Mouse (Mus musculus): ENCODE measurements around the gene Map1lc3b. TPM values are rescaled to one million over a fixed set of nuclear protein-coding genes. Genes with fewer than 3 reads are reported as not detected.
A peak's percentile ranks its signal among the peaks of the same experiment; 100 is the strongest.

Map1lc3b gene
- polyA plus RNA-seq, 1 experiment from 2014 or later: 251 TPM

- no peak overlapping the region for H3K9ac ChIP-seq (ENCODE audit: low read length)
- H3K36me3 ChIP-seq (ENCODE audit: control insufficient read depth, insufficient read depth): peaks cover 50% of the 10 kb centered on the region
Measured at GRCm38 (mm10) chr8:121598190-121598589, 8.0 kb downstream of the Map1lc3b start.

GRCm38 (mm10) chr8:121598892-121599291 lies 8.7 kb downstream of the Map1lc3b start:
- no peak overlapping the region for H3K4me2 ChIP-seq (ENCODE audit: low read depth, low read length)
- no peak overlapping the region for H3K27ac ChIP-seq (ENCODE audit: low read length)
- no peaks in the 10 kb centered on the region for H3K9me3 ChIP-seq (replicated peaks; ENCODE audit: control insufficient read depth, low read length)
- no peak overlapping the region for H3K4me3 ChIP-seq (ENCODE audit: low read length)
- WGBS: 22% methylated on average over 7 of the region's 7 CpGs
- H3K27me3 ChIP-seq (ENCODE audit: control insufficient read depth, insufficient read depth, low read length): no peaks in the 10 kb centered on the region
- H3K4me1 ChIP-seq (ENCODE audit: control insufficient read depth, insufficient read depth, low read length): no peaks in the 10 kb centered on the region
- H3K36me3 ChIP-seq (ENCODE audit: control insufficient read depth, insufficient read depth): peaks cover 49% of the 10 kb centered on the region
- no peak overlapping the region for H3K9ac ChIP-seq (ENCODE audit: low read length)
- ATAC-seq (replicated peaks; ENCODE audit: extremely low read depth, insufficient read depth, low FRiP score): peak; percentile 79

More at GRCm38 (mm10) chr8:121598190-121598589, 8.0 kb downstream of the Map1lc3b start:
- Histone ChIP-seq H3K4me3 (ENCODE audit: low read length) (no peak overlapping the region), H3K4me2 (ENCODE audit: low read depth, low read length) (no peak overlapping the region), H3K9me3 (replicated peaks; ENCODE audit: control insufficient read depth, low read length) (no peaks in the 10 kb centered on the region), H3K4me1 (ENCODE audit: control insufficient read depth, insufficient read depth, low read length) (no peaks in the 10 kb centered on the region), H3K27me3 (ENCODE audit: control insufficient read depth, insufficient read depth, low read length) (no peaks in the 10 kb centered on the region), H3K27ac (ENCODE audit: low read length) (no peak overlapping the region)
- 89% methylated on average over 7 of the region's 7 CpGs for WGBS
- ATAC-seq (replicated peaks; ENCODE audit: extremely low read depth, insufficient read depth, low FRiP score): no peak

- Histone ChIP-seq H3K36me3 (ENCODE audit: control insufficient read depth, insufficient read depth) (peaks cover 53% of the 10 kb centered on the region), H3K27ac (ENCODE audit: low read length) (no peak overlapping the region), H3K4me2 (ENCODE audit: low read depth, low read length) (no peak overlapping the region), H3K27me3 (ENCODE audit: control insufficient read depth, insufficient read depth, low read length) (no peaks in the 10 kb centered on the region), H3K4me1 (ENCODE audit: control insufficient read depth, insufficient read depth, low read length) (no peaks in the 10 kb centered on the region), H3K9ac (ENCODE audit: low read length) (no peak overlapping the region), H3K4me3 (ENCODE audit: low read length) (no peak overlapping the region), H3K9me3 (replicated peaks; ENCODE audit: control insufficient read depth, low read length) (no peaks in the 10 kb centered on the region)
- 78% methylated on average over 14 of the region's 14 CpGs for WGBS
- no peak for ATAC-seq (replicated peaks; ENCODE audit: extremely low read depth, insufficient read depth, low FRiP score)
Measured at GRCm38 (mm10) chr8:121599842-121600241, 9.7 kb downstream of the Map1lc3b start.

DNA sequence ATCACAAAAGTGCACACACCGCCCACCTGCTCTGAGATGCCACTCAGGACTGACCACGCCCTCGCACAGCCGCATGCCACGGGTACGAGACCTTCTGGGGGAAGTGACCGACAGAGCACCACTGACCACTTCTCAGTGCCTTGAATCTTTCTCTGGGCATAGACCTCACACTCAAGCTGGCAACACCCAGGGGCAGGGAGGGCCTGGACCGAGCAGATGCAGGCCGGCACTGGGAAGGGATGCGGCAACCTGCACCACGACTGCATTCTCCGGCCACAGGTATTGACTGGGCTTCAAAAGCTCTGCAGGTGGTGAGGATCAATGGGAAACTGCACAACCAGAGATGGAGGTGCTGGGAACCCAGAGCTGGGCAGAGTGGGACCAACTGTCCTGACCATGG lies 12.2 kb downstream of the Map1lc3b start:
- H3K27me3 ChIP-seq (ENCODE audit: control insufficient read depth, insufficient read depth, low read length): no peaks in the 10 kb centered on the region
- H3K4me3 ChIP-seq (ENCODE audit: low read length): no peak overlapping the region
- no peak overlapping the region for H3K27ac ChIP-seq (ENCODE audit: low read length)
- H3K4me2 ChIP-seq (ENCODE audit: low read depth, low read length): no peak overlapping the region
- no peaks in the 10 kb centered on the region for H3K4me1 ChIP-seq (ENCODE audit: control insufficient read depth, insufficient read depth, low read length)
- H3K9ac ChIP-seq (ENCODE audit: low read length): no peak overlapping the region
- no peak for ATAC-seq (replicated peaks; ENCODE audit: extremely low read depth, insufficient read depth, low FRiP score)
- WGBS: 89% methylated on average over 12 of the region's 12 CpGs
- no peaks in the 10 kb centered on the region for H3K9me3 ChIP-seq (replicated peaks; ENCODE audit: control insufficient read depth, low read length)
- peaks cover 56% of the 10 kb centered on the region for H3K36me3 ChIP-seq (ENCODE audit: control insufficient read depth, insufficient read depth)

DNA sequence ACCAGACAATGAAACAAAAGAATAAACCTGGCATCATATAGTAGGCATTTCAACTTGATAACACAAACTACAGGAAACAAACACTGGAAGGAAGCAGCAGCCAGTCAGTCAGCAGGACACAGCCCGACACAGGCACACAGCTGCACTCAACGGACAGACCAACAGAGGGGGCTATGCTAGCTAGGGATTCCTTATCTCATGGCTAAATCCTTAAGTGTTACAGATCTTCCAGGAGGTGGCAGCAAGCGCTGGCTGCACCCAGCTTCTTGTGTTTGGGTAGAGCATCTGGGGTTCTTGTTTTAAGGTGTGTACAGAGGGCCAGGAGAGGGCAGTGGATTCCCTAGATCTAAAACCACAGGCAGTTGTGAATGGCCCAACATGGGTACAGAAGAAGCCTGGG lies 12.7 kb downstream of the Map1lc3b start:
- no peaks in the 10 kb centered on the region for H3K4me1 ChIP-seq (ENCODE audit: control insufficient read depth, insufficient read depth, low read length)
- peaks cover 57% of the 10 kb centered on the region for H3K36me3 ChIP-seq (ENCODE audit: control insufficient read depth, insufficient read depth)
- no peaks in the 10 kb centered on the region for H3K27me3 ChIP-seq (ENCODE audit: control insufficient read depth, insufficient read depth, low read length)
- H3K4me3 ChIP-seq (ENCODE audit: low read length): no peak overlapping the region
- H3K27ac ChIP-seq (ENCODE audit: low read length): no peak overlapping the region
- WGBS: 25% methylated on average over 3 of the region's 3 CpGs
- H3K4me2 ChIP-seq (ENCODE audit: low read depth, low read length): no peak overlapping the region
- peak; percentile 56 for ATAC-seq (replicated peaks; ENCODE audit: extremely low read depth, insufficient read depth, low FRiP score)
- no peak overlapping the region for H3K9ac ChIP-seq (ENCODE audit: low read length)
- no peaks in the 10 kb centered on the region for H3K9me3 ChIP-seq (replicated peaks; ENCODE audit: control insufficient read depth, low read length)

GRCm38 (mm10) chr8:121603801-121604200 lies 13.6 kb downstream of the Map1lc3b start:
- H3K4me2 ChIP-seq (ENCODE audit: low read depth, low read length): no peak overlapping the region
- H3K4me1 ChIP-seq (ENCODE audit: control insufficient read depth, insufficient read depth, low read length): no peaks in the 10 kb centered on the region
- H3K27me3 ChIP-seq (ENCODE audit: control insufficient read depth, insufficient read depth, low read length): no peaks in the 10 kb centered on the region
- H3K27ac ChIP-seq (ENCODE audit: low read length): no peak overlapping the region
- no peak overlapping the region for H3K4me3 ChIP-seq (ENCODE audit: low read length)
- ATAC-seq (replicated peaks; ENCODE audit: extremely low read depth, insufficient read depth, low FRiP score): no peak
- WGBS: 93% methylated on average over 12 of the region's 12 CpGs
- no peaks in the 10 kb centered on the region for H3K9me3 ChIP-seq (replicated peaks; ENCODE audit: control insufficient read depth, low read length)
- no peak overlapping the region for H3K9ac ChIP-seq (ENCODE audit: low read length)
- peaks cover 63% of the 10 kb centered on the region for H3K36me3 ChIP-seq (ENCODE audit: control insufficient read depth, insufficient read depth)

- Histone ChIP-seq H3K36me3 (ENCODE audit: control insufficient read depth, insufficient read depth) (peaks cover 47% of the 10 kb centered on the region), H3K27me3 (ENCODE audit: control insufficient read depth, insufficient read depth, low read length) (no peaks in the 10 kb centered on the region), H3K4me1 (ENCODE audit: control insufficient read depth, insufficient read depth, low read length) (no peaks in the 10 kb centered on the region), H3K9me3 (replicated peaks; ENCODE audit: control insufficient read depth, low read length) (no peaks in the 10 kb centered on the region), H3K27ac (ENCODE audit: low read length) (no peak overlapping the region), H3K4me2 (ENCODE audit: low read depth, low read length) (no peak overlapping the region), H3K9ac (ENCODE audit: low read length) (no peak overlapping the region), H3K4me3 (ENCODE audit: low read length) (no peak overlapping the region)
- no peak for ATAC-seq (replicated peaks; ENCODE audit: extremely low read depth, insufficient read depth, low FRiP score)
- WGBS: 82% methylated on average over 5 of the region's 5 CpGs
Measured at GRCm38 (mm10) chr8:121607661-121608060, 17.5 kb downstream of the Map1lc3b start.

GRCm38 (mm10) chr8:121609251-121609650 lies 19.1 kb downstream of the Map1lc3b start:
- 71% methylated on average over 15 of the region's 15 CpGs for WGBS
- peaks cover 40% of the 10 kb centered on the region for H3K36me3 ChIP-seq (ENCODE audit: control insufficient read depth, insufficient read depth)
- H3K27ac ChIP-seq (ENCODE audit: low read length): no peak overlapping the region
- H3K27me3 ChIP-seq (ENCODE audit: control insufficient read depth, insufficient read depth, low read length): no peaks in the 10 kb centered on the region
- H3K4me1 ChIP-seq (ENCODE audit: control insufficient read depth, insufficient read depth, low read length): no peaks in the 10 kb centered on the region
- no peak for ATAC-seq (replicated peaks; ENCODE audit: extremely low read depth, insufficient read depth, low FRiP score)
- H3K4me2 ChIP-seq (ENCODE audit: low read depth, low read length): no peak overlapping the region
- no peak overlapping the region for H3K9ac ChIP-seq (ENCODE audit: low read length)
- H3K4me3 ChIP-seq (ENCODE audit: low read length): no peak overlapping the region
- H3K9me3 ChIP-seq (replicated peaks; ENCODE audit: control insufficient read depth, low read length): no peaks in the 10 kb centered on the region

DNA sequence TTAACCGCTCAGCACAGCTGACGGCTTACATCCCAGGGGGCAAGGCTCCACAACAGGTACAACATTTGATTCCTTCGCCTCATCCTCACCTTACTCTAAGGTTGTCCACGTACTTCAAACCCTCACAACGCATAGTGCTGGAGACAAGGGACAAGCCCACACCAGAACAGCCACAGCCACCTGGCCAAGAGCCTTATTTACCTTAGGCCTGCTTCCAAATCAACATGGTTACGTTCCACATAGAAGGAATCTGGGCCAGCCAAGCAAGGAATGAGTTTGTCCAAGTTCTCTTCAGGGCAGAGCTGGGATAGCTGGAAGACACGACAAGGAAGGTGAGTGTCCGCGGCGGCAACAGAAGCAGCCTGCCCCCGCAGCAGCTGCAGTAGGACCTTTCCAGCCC lies 19.8 kb downstream of the Map1lc3b start:
- Histone ChIP-seq H3K27ac (ENCODE audit: low read length) (no peak overlapping the region), H3K4me3 (ENCODE audit: low read length) (no peak overlapping the region), H3K9ac (ENCODE audit: low read length) (no peak overlapping the region), H3K36me3 (ENCODE audit: control insufficient read depth, insufficient read depth) (peaks cover 33% of the 10 kb centered on the region), H3K4me1 (ENCODE audit: control insufficient read depth, insufficient read depth, low read length) (no peaks in the 10 kb centered on the region), H3K4me2 (ENCODE audit: low read depth, low read length) (no peak overlapping the region), H3K27me3 (ENCODE audit: control insufficient read depth, insufficient read depth, low read length) (no peaks in the 10 kb centered on the region), H3K9me3 (replicated peaks; ENCODE audit: control insufficient read depth, low read length) (no peaks in the 10 kb centered on the region)
- ATAC-seq (replicated peaks; ENCODE audit: extremely low read depth, insufficient read depth, low FRiP score): no peak
- WGBS: 86% methylated on average over 11 of the region's 11 CpGs

GRCm38 (mm10) chr8:121613419-121613818 lies 23.3 kb downstream of the Map1lc3b start:
- no peak for ATAC-seq (replicated peaks; ENCODE audit: extremely low read depth, insufficient read depth, low FRiP score)
- H3K36me3 ChIP-seq (ENCODE audit: control insufficient read depth, insufficient read depth): peaks cover 15% of the 10 kb centered on the region

More at GRCm38 (mm10) chr8:121613419-121613818, 23.3 kb downstream of the Map1lc3b start:
- no peak overlapping the region for H3K27ac ChIP-seq (ENCODE audit: low read length)
- H3K4me1 ChIP-seq (ENCODE audit: control insufficient read depth, insufficient read depth, low read length): peaks cover 7% of the 10 kb centered on the region
- H3K27me3 ChIP-seq (ENCODE audit: control insufficient read depth, insufficient read depth, low read length): no peaks in the 10 kb centered on the region; the same call in 1 of the 2 replicates
- no peak overlapping the region for H3K9ac ChIP-seq (ENCODE audit: low read length)
- no peaks in the 10 kb centered on the region for H3K9me3 ChIP-seq (replicated peaks; ENCODE audit: control insufficient read depth, low read length)
- H3K4me2 ChIP-seq (ENCODE audit: low read depth, low read length): no peak overlapping the region
- no peak overlapping the region for H3K4me3 ChIP-seq (ENCODE audit: low read length)
